Mouse (Mus musculus) neural tube, embryonic 10.5 days (tissue): ENCODE data around the gene Rpp40.

Experiments
- DNase-seq: peaks from one replicate; pipeline ENCODE4 v3.0.0-alpha.2; 2017; ENCODE audit warnings: low spot score; ENCODE audit errors: extremely low spot score

The Rpp40 gene

GRCm38 (mm10) chr13:35905879-35906481, at the start of gene Rpp40:
Gene Rpp40, minus strand, starts transcription at chr13:35906359.
- peak; percentile 92 for DNase-seq

GRCm38 (mm10) chr13:35949814-35950455, 43.8 kb upstream of the Rpp40 start:
- peak; percentile 27 for DNase-seq

- DNase-seq: peak; percentile 72
Observed at GRCm38 (mm10) chr13:35947354-35948000, 41.3 kb upstream of the Rpp40 start.

- DNase-seq: no peak
Observed at GRCm38 (mm10) chr13:35946659-35947353, 40.6 kb upstream of the Rpp40 start.

- no peak for DNase-seq
Observed at GRCm38 (mm10) chr13:35940934-35941333, 34.8 kb upstream of the Rpp40 start.

GRCm38 (mm10) chr13:35939871-35940665, 33.9 kb upstream of the Rpp40 start:
- no peak for DNase-seq

- no peak for DNase-seq
Observed at GRCm38 (mm10) chr13:35937991-35938390, 31.8 kb upstream of the Rpp40 start.

GRCm38 (mm10) chr13:35911476-35911875, 5.3 kb upstream of the Rpp40 start:
- DNase-seq: no peak

- DNase-seq: no peak
Observed at GRCm38 (mm10) chr13:35905378-35905777, 781 bp downstream of the Rpp40 start.

GRCm38 (mm10) chr13:35892866-35893265, 13.3 kb downstream of the Rpp40 start:
- no peak for DNase-seq

GRCm38 (mm10) chr13:35886121-35886725, 19.9 kb downstream of the Rpp40 start:
- peak; percentile 46 for DNase-seq

GRCm38 (mm10) chr13:35880555-35881046, 25.6 kb downstream of the Rpp40 start:
- DNase-seq: no peak

GRCm38 (mm10) chr13:35879519-35879918, 26.6 kb downstream of the Rpp40 start:
- no peak for DNase-seq

- no peak for DNase-seq
Observed at GRCm38 (mm10) chr13:35879068-35879467, 27.1 kb downstream of the Rpp40 start.

- DNase-seq: no peak
Observed at GRCm38 (mm10) chr13:35878282-35878681, 27.9 kb downstream of the Rpp40 start.

GRCm38 (mm10) chr13:35875396-35875795, 30.8 kb downstream of the Rpp40 start:
- no peak for DNase-seq

- no peak for DNase-seq
Observed at GRCm38 (mm10) chr13:35871107-35871506, 35.1 kb downstream of the Rpp40 start.

GRCm38 (mm10) chr13:35870659-35871058, 35.5 kb downstream of the Rpp40 start:
- DNase-seq: no peak

- no peak for DNase-seq
Observed at GRCm38 (mm10) chr13:35860916-35861315, 45.2 kb downstream of the Rpp40 start.

GRCm38 (mm10) chr13:35857486-35857885, 48.7 kb downstream of the Rpp40 start:
- no peak for DNase-seq
